Mouse (Mus musculus) heart, adult 2 months (tissue): ENCODE results near the gene Ttc28.

ENCODE experiments used
- CTCF ChIP-seq: fragments of 200-600 bp; IDR thresholded peaks from 2 replicates; pipeline ENCODE4 v1.8.1; 2022; ENCODE audit warnings: antibody characterized with exemption, mild to moderate bottlenecking, moderate library complexity
- EP300 ChIP-seq: fragments of 200-500 bp; IDR thresholded peaks from 2 replicates; pipeline ENCODE4 v1.6.1; 2011; ENCODE audit warnings: low read depth, low read length, control low read depth; ENCODE audit not compliant: insufficient read depth
- POLR2A ChIP-seq: fragments of 200-500 bp; IDR thresholded peaks from 2 replicates; pipeline ENCODE4 v1.6.1; 2011; ENCODE audit warnings: mild to moderate bottlenecking, low read depth, low read length, control low read depth; ENCODE audit not compliant: insufficient read depth

DNA sequence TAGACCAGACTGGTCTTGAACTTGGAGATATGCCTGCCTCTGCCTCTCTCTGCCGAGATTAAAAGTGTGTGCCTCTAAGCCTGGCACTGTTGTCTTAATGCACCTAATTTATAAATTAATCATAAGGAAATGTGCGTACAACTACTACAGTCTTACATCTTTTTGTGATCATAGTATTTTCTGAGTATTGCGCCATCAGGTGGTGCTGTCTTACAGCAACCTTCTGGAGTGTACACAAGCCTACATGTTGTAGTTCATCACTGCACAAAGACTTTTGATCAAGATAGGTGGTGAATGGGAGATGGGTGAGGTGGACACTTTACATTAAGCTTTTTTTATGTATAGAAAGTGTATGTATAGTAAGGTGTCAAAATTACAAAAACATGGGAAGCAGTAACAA, 45.0 kb downstream of the Ttc28 start:
- TF ChIP-seq CTCF (peak; percentile 47), POLR2A (no peak), EP300 (no peak)
